Mouse (Mus musculus): ENCODE measurements around the gene Pold2.

DNA sequence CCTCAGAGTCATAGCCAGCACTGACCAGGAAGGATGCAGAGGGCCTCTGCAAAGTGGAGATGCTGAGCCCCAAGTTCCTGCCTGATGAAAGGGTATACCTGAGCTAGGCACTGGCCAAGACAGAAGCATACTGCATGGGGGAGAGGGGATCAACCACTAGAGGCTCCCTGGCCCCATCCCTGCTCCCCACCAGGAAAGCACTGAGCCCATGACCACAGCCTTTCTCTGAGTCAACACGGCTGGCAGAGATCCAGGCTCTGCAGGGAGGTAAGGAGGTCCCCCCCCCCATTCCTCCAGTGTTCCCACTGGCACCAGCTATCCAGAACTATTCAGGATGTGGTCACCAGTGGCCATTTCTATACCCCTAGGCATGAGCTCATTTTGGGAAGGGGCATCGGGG is 28.8 kb downstream of the Pold2 start:
- TF ChIP-seq GATA1 (IDR thresholded peaks at IDR 0.05; ENCODE audit: borderline replicate concordance, low read length): no peak
- no peak for TF ChIP-seq FLI1 (IDR thresholded peaks at IDR 0.05; ENCODE audit: low read length)
